Mouse (Mus musculus) heart, embryonic 11.5 days (tissue): ENCODE results near the gene Slc1a1. TPM values are rescaled to one million over a fixed set of nuclear protein-coding genes. Genes with fewer than 3 reads are reported as not detected.

Source experiments
- ATAC-seq: fragments of 200-750 bp; cut with Nextera tagmentation; replicated peaks from 2 replicates; pipeline ENCODE4 v1.8.0; 2017; ENCODE audit warnings: moderate library complexity; ENCODE audit not compliant: insufficient number of reproducible peaks, low FRiP score, low TSS enrichment
- H3K27ac ChIP-seq: fragments of 300-500 bp; sonication (generic); 2 replicates; pipeline ENCODE4 v1.5.1; 2014; ENCODE audit warnings: mild to moderate bottlenecking, low read depth, low read length
- H3K27me3 ChIP-seq: fragments of 300-500 bp; sonication (generic); 2 replicates; pipeline ENCODE4 v1.6.1; 2014; ENCODE audit warnings: mild to moderate bottlenecking, low read length, mixed read lengths; ENCODE audit not compliant: control insufficient read depth, insufficient read depth
- H3K36me3 ChIP-seq: fragments of 300-500 bp; sonication (generic); 2 replicates; pipeline ENCODE4 v1.6.1; 2014; ENCODE audit warnings: mild to moderate bottlenecking, low read length, moderate library complexity, mixed read lengths; ENCODE audit not compliant: control insufficient read depth, insufficient read depth
- H3K4me1 ChIP-seq: fragments of 300-500 bp; sonication (generic); 2 replicates; pipeline ENCODE4 v1.6.1; 2014; ENCODE audit warnings: low read length; ENCODE audit not compliant: control insufficient read depth, insufficient read depth
- H3K4me2 ChIP-seq: fragments of 300-500 bp; sonication (generic); 2 replicates; pipeline ENCODE4 v1.6.1; 2014; ENCODE audit warnings: mild to moderate bottlenecking, moderate library complexity
- H3K4me3 ChIP-seq: fragments of 300-500 bp; sonication (generic); 2 replicates; pipeline ENCODE4 v1.5.1; 2014; ENCODE audit warnings: low read depth, low read length
- H3K9ac ChIP-seq: fragments of 300-500 bp; sonication (generic); 2 replicates; pipeline ENCODE4 v1.6.1; 2014; ENCODE audit warnings: mild to moderate bottlenecking, low read depth, low read length, moderate library complexity
- H3K9me3 ChIP-seq: fragments of 300-500 bp; sonication (generic); replicated peaks from 2 replicates; pipeline ENCODE4 v1.6.1; 2016; ENCODE audit warnings: low read length; ENCODE audit not compliant: control insufficient read depth
- WGBS: fragments of 180-500 bp; shearing (Covaris S2); extraction: QIAGEN DNeasy Blood & Tissue Kit; methylation state at CpG from one replicate; pipeline ENCODE4 v1.1.7; 2014; ENCODE audit not compliant: insufficient replicate concordance; 5-methylcytosine and 5-hydroxymethylcytosine counted together
- polyA plus RNA-seq: library from polyadenylated mRNA; unstranded; fragments of >200 nt; fragmentation: Nextera tagmentation; extraction: Ambion mirVana; gene quantifications from 2 replicates; pipeline ENCODE4 v1.2.1, GENCODE M21; 2014

Slc1a1 gene
- polyA plus RNA-seq, 1 experiment from 2014 or later = 0.93 TPM

DNA sequence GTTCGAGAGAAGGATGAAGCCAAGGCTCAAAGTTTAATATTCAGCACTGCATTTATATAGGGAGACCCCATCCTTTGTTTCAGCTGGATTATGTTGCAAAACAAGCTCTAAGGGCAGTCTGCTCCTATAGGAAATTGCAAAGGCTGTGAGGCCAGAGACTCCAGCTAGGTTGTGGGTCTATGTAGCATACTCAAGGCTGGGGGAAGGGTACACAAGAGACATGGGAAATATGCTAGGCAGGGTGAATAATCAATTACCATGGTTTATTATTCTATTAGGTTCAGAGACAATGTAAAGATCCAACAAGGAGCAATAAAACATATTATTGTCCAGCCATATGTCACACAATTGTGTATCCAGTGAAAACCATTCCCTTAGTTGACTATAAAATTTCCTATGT, 57.0 kb downstream of the Slc1a1 start:
- Histone ChIP-seq H3K36me3 (no peaks in the 10 kb centered on the region), H3K4me1 (peaks cover 11% of the 10 kb centered on the region), H3K27ac (no peak overlapping the region), H3K27me3 (no peaks in the 10 kb centered on the region), H3K9me3 (no peaks in the 10 kb centered on the region), H3K4me2 (no peak overlapping the region), H3K4me3 (no peak overlapping the region), H3K9ac (no peak overlapping the region)
- ATAC-seq = no peak
- WGBS = 97% methylated on average over 1 of the region's 1 CpGs

- Histone ChIP-seq H3K4me2 (no peak overlapping the region), H3K27me3 (no peaks in the 10 kb centered on the region), H3K9ac (no peak overlapping the region), H3K36me3 (no peaks in the 10 kb centered on the region), H3K4me1 (no peaks in the 10 kb centered on the region), H3K4me3 (no peak overlapping the region), H3K9me3 (no peaks in the 10 kb centered on the region), H3K27ac (no peak overlapping the region)
- no peak for ATAC-seq
- WGBS = 84% methylated on average over 1 of the region's 1 CpGs
These were observed 61.8 kb downstream of the Slc1a1 start for GRCm38 (mm10) chr19:28896639-28897038.

GRCm38 (mm10) chr19:28897497-28897896, 62.6 kb downstream of the Slc1a1 start:
- no peak for ATAC-seq

GRCm38 (mm10) chr19:28900771-28901170, 65.9 kb downstream of the Slc1a1 start:
- Histone ChIP-seq H3K36me3 (no peaks in the 10 kb centered on the region), H3K27me3 (no peaks in the 10 kb centered on the region), H3K27ac (no peak overlapping the region), H3K9me3 (no peaks in the 10 kb centered on the region), H3K4me1 (no peaks in the 10 kb centered on the region), H3K4me3 (no peak overlapping the region), H3K9ac (no peak overlapping the region), H3K4me2 (no peak overlapping the region)
- no peak for ATAC-seq
- 88% methylated on average over 2 of the region's 2 CpGs for WGBS

More at GRCm38 (mm10) chr19:28897497-28897896, 62.6 kb downstream of the Slc1a1 start:
- Histone ChIP-seq H3K4me3 (no peak overlapping the region), H3K4me1 (no peaks in the 10 kb centered on the region), H3K27me3 (no peaks in the 10 kb centered on the region), H3K9me3 (no peaks in the 10 kb centered on the region), H3K4me2 (no peak overlapping the region), H3K27ac (no peak overlapping the region), H3K36me3 (no peaks in the 10 kb centered on the region), H3K9ac (no peak overlapping the region)
- WGBS = 57% methylated on average over 9 of the region's 9 CpGs

DNA sequence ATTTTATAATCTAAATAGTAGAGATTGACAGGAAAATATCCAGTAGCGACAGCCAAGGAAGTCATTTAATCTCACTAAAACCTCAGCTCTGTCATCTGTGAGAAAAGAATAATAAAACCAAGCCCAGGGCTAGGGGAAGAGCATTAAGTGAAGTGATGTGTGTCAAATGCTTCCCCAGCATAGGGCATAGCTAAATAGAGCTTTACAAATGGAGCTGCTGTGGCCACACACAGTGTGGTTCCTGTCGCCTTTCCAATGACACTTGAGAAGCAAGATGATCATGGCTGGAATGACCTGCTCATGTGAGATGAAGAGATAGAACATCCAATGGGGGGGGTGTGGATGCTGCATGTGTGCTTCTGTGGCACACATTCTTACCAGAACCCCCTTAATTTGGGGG, 67.3 kb downstream of the Slc1a1 start:
- Histone ChIP-seq H3K36me3 (no peaks in the 10 kb centered on the region), H3K4me2 (no peak overlapping the region), H3K4me3 (no peak overlapping the region), H3K4me1 (no peaks in the 10 kb centered on the region), H3K27ac (no peak overlapping the region), H3K9me3 (no peaks in the 10 kb centered on the region), H3K27me3 (no peaks in the 10 kb centered on the region), H3K9ac (no peak overlapping the region)
- ATAC-seq = no peak
- 57% methylated on average over 2 of the region's 2 CpGs for WGBS

- WGBS = 79% methylated on average over 4 of the region's 4 CpGs
- Histone ChIP-seq H3K27me3 (no peaks in the 10 kb centered on the region), H3K27ac (no peak overlapping the region), H3K4me2 (no peak overlapping the region), H3K4me3 (no peak overlapping the region), H3K4me1 (no peaks in the 10 kb centered on the region), H3K9ac (no peak overlapping the region), H3K36me3 (no peaks in the 10 kb centered on the region), H3K9me3 (no peaks in the 10 kb centered on the region)
- no peak for ATAC-seq
These were observed 68.0 kb downstream of the Slc1a1 start for GRCm38 (mm10) chr19:28902806-28903205.

DNA sequence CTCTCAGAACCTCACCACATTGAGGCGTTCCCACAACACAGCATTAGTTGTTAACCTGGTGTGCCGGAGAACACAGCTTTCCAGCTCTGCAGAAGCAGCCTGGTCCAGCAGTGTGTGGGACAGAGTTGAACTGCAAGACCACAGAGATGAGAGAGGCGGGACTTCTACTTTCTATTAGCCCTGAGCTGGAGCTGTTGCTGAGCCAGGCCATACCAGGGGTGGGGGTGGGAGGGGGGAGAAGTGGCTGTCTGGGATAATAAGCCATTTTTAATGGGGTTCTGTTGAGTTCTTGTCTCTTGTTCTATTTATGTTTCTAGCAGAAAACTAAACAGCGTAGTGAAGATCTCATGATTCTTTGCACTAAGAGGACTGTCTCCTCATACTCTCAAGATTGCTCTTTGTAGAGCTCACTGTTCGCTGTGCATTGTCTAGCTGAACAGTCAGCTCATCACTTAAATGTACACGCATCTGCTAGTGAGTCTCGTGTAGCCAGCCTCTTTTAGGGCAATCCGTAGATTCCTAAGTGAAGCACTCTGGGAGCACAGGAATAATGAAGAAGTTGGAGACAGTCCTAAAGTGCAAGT, 68.8 kb downstream of the Slc1a1 start:
- Histone ChIP-seq H3K27me3 (no peaks in the 10 kb centered on the region), H3K9me3 (no peaks in the 10 kb centered on the region), H3K4me1 (no peaks in the 10 kb centered on the region), H3K27ac (no peak overlapping the region), H3K4me2 (no peak overlapping the region), H3K9ac (no peak overlapping the region), H3K36me3 (no peaks in the 10 kb centered on the region), H3K4me3 (no peak overlapping the region)
- WGBS = 72% methylated on average over 8 of the region's 8 CpGs
- ATAC-seq = no peak

- H3K9me3 ChIP-seq = no peaks in the 10 kb centered on the region
- WGBS = 73% methylated on average over 4 of the region's 4 CpGs
- H3K4me1 ChIP-seq = no peaks in the 10 kb centered on the region
- no peaks in the 10 kb centered on the region for H3K36me3 ChIP-seq
- H3K27me3 ChIP-seq = no peaks in the 10 kb centered on the region
- ATAC-seq = no peak
- no peak overlapping the region for H3K9ac ChIP-seq
- no peak overlapping the region for H3K27ac ChIP-seq
- no peak overlapping the region for H3K4me2 ChIP-seq
- no peak overlapping the region for H3K4me3 ChIP-seq
These were observed 73.3 kb downstream of the Slc1a1 start for GRCm38 (mm10) chr19:28908186-28908585.

DNA sequence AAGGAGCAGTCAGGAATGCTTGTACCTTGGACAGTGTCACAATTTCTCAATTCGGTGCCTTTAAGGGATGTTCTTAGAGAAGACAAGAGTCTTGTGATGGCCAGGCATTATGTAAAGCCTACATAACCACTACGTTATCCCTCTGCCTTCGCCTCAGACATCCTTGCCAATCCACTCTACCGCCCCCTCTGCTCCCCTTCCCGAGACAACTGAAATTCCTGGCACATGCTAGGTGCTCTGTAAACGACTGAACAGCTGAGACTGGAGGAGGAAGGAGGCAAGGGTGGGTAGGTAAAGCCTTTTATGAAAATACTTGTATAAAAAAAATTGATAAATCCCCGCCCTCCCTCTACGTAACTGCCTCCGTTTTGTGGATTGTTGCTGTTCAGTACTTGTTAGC, 73.8 kb downstream of the Slc1a1 start:
- ATAC-seq = no peak
- no peak overlapping the region for H3K27ac ChIP-seq
- 72% methylated on average over 9 of the region's 9 CpGs for WGBS

More for the DNA sequence above, 73.8 kb downstream of the Slc1a1 start:
- Histone ChIP-seq H3K9me3 (no peaks in the 10 kb centered on the region), H3K4me1 (no peaks in the 10 kb centered on the region), H3K27me3 (no peaks in the 10 kb centered on the region), H3K9ac (no peak overlapping the region), H3K4me2 (no peak overlapping the region), H3K4me3 (no peak overlapping the region), H3K36me3 (no peaks in the 10 kb centered on the region)
